18 mouse cellular contexts compared by ENCODE assay signal in the genomic region with DNA sequence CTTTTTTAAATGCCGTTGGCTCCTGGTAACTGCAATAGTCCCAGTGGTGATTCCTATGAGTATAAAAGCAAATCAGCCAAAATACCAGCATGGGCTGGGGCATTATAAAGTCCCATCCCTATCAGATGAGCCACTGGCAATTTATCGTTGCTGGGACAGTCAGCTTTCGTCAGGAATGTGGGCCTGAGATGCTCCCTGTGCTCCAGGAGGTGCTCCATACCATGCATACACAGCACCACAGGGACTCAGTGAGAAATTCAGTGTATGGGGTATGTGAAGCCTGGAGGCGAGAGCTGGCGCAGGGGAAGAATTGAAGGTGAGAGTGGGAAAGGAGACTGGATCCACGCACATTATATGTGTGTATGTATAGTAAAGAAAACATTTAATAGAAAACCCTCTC. TPM values are rescaled to one million over a fixed set of nuclear protein-coding genes. Genes with fewer than 3 reads are reported as not detected.
"Had no signal": no experiment of that assay in that cellular context is flagged by ENCODE, and none has a peak within 500 bp of the region (broad histone marks: within the 10 kb centered on the region; RNA-seq: fewer than 3 reads in every experiment).

No protein-coding gene starts in this region.

- H3K9me3 ChIP-seq: neural tube, embryonic 13.5 days; stomach, embryonic 15.5 days had no signal

- H3K4me3 ChIP-seq: neural tube, embryonic 13.5 days; stomach, embryonic 15.5 days had no signal

- H3K4me2 ChIP-seq: neural tube, embryonic 13.5 days; stomach, embryonic 15.5 days had no signal

- H3K36me3 ChIP-seq: neural tube, embryonic 13.5 days; stomach, embryonic 15.5 days had no signal

- H3K27me3 ChIP-seq: neural tube, embryonic 13.5 days; stomach, embryonic 15.5 days had no signal

- DNase-seq: retina, postnatal 1 day; right cerebral cortex, adult 18-20 months; right cerebral cortex, postnatal 14 days; right cerebral cortex, postnatal 25 days; right cerebral cortex, postnatal 4 days; spleen, adult 18-20 months; thymus, adult 18-20 months; thymus, adult 2 months; thymus, postnatal 14 days; thymus, postnatal 25 days; thymus, postnatal 36 days; thymus, postnatal 4 days had no signal

- H3K4me1 ChIP-seq: neural tube, embryonic 13.5 days; stomach, embryonic 15.5 days had no signal

- H3K9ac ChIP-seq: neural tube, embryonic 13.5 days; stomach, embryonic 15.5 days had no signal

- H3K27ac ChIP-seq: neural tube, embryonic 13.5 days; stomach, embryonic 15.5 days; stomach, postnatal 0 days had no signal

RNA-seq across cellular contexts. Expression of a gene that starts 51.4 kb away (rescaled TPM):
- polyA plus RNA-seq: small intestine, adult 2 months; testis, adult 2 months; urinary bladder, adult 2 months had no signal

RNA-seq across cellular contexts. Expression of a gene that starts 52.6 kb away (rescaled TPM):
- polyA plus RNA-seq: small intestine, adult 2 months had no signal
